Mouse (Mus musculus) lung, adult 18-20 months (tissue): ENCODE results near the gene H2-Eb2.

Experiments used
- DNase-seq, 2 experiments: peaks; one replicate each; pipeline ENCODE4 v3.0.0; 2022; ENCODE audit warnings: mixed read lengths in 2 of 2

The H2-Eb2 gene

GRCm38 (mm10) chr17:34362954-34363546, 37.6 kb downstream of the H2-Eb2 start:
- no peak for DNase-seq

- no peak for DNase-seq
Measured at GRCm38 (mm10) chr17:34363676-34364310, 38.3 kb downstream of the H2-Eb2 start.

DNA sequence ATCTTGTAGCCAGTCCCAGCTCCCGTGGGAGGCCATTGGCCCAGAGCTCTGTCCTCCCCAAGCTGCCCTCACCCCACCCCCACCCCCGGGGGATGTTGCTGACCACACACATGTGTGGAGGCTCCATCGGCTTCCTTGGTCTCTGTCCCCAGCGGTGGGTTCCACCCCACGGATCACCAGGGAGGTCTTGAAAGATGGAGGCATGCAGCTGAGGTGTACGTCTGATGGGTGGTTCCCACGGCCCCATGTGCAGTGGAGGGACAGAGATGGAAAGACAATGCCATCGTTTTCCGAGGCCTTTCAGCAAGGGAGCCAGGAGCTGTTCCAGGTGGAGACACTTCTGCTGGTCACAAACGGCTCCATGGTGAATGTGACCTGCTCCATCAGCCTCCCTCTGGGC, 39.6 kb downstream of the H2-Eb2 start:
- DNase-seq, result no peak

DNA sequence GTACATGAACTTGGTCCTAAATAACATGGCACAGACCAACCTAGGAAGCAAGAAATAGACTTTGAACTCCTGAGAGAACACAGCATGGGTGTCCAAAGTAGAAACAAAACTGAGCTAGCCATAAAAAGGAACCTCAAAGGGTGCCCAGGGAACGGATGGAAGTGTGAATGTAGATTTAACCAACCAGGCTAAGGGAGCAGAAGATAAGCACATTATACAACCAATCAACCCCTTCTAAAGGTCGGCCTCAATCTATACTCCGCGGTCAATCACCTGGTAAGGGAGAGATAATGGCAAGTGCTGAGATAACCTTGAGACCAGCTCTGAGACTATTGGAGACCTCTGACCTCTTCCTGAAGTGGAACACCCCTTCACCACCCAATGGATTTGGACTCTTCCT, 45.1 kb downstream of the H2-Eb2 start:
- DNase-seq, result no peak

DNA sequence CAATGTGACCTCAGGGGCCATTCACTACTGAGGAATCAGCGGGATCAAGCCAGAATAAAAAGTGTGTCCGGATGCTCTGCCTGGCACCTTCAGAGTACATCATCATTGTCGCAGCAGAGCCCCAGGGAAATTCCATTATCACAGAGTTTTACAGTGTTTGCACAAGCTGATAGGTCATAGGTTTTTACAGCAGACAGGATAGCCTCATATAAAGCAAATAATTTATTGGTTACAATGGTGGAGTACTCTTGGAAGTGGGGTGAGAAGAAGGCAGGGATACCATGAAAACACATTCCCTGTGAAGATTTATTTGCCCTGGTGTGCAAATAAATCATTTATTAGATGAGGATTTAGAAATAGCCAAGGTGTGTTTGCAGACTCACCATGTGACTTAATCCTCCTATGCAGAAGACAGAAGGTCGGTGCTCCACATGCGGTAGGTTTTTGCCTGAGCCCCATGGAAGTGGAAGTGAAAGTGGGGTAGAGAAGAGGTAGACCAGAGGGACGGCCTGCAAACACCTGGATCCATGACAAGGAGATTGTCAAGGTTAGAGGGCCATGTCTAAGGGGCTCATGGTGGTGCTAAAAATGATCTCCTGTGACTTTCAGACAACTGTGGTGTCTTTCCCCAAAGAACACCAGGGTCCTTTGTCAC, 47.7 kb downstream of the H2-Eb2 start:
- no peak for DNase-seq

GRCm38 (mm10) chr17:34376847-34377246, 51.4 kb downstream of the H2-Eb2 start, which contains the start of gene Btnl1:
Gene Btnl1, plus strand, starts transcription at chr17:34377132.
- DNase-seq, result no peak

- no peak for DNase-seq
Measured at GRCm38 (mm10) chr17:34377450-34378209, 52.2 kb downstream of the H2-Eb2 start.

GRCm38 (mm10) chr17:34378716-34379115, 53.3 kb downstream of the H2-Eb2 start:
- no peak for DNase-seq

- no peak for DNase-seq
Measured at GRCm38 (mm10) chr17:34379451-34379850, 54.0 kb downstream of the H2-Eb2 start.

DNA sequence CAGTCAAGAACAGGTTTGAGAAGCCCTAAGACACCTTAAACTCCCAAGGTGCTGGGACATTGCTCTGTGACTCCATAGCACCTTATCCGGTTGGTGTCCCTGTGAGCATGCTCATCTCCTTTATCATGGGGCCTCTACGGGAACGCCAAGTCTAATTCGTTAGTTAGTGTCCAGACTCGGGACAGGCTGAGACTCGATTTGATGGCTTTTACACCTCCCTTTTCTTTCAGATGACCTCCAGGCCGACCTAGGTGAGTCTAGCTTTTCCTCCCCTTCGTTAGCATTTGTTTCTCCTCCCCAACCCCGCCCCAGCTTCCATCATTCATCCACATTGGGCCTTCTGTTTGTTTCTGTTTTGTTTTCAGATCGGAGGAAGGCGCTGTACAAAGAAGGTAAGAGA, 56.4 kb downstream of the H2-Eb2 start:
- no peak for DNase-seq

DNA sequence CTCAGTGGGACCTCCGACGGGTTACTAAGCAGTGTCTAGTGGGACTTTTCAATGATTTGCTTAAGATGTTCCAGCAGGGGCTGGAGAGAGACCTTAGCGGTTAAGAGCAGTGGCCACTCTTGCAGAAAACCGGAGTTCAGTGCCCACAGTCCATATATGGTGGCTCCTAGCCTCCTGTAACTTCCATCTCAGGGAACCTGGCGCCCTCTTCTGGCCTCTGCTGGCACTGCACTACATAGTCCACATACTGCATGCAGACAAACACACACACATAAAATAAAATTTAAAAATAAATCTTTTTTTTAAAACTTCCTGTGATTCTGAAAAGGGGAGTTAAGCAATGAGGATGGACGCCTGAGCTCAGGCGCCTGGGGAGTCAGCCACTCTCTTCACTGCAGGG, 57.7 kb downstream of the H2-Eb2 start:
- no peak for DNase-seq

GRCm38 (mm10) chr17:34384699-34385098, 59.2 kb downstream of the H2-Eb2 start:
- DNase-seq, result no peak

DNA sequence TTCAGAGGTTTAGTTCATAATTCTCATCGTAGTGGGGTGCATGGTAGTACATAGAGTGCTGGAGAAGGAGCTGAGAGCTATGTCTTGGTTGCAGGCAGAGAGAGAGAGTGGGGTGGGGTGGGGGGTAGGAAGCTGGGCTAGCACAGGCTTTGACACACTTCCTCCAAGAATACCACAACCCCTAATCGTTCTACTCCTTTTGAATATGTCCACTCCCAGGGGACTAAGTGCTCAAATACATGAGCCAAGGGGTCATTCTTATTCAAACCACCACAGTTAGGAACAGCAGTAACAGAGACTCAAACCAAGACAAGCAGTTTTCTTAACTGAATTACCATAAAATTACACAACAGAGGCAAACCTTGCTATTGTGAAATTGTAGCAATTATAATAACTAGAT, 61.2 kb downstream of the H2-Eb2 start:
- DNase-seq, result no peak

DNA sequence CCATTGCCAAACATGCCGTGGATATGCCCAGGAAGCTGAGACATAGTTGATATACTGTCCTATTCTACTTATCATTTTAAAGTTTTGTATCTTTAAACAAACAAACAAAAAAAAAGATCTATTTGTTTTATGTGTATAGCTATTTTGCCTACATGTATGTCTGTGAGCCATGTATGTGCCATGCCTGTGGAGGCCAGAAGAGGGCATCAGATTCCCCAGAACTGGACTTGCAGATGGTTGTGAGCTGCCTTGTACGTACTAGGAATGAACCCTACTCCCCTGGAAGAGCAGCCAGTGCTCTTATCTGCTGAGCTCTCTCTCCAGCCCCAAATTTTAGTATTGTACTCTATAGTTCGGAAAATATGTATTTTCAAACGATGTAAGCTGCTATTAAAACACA, 63.0 kb downstream of the H2-Eb2 start:
- peak; percentile 41 to 46 for DNase-seq
